8 mouse cellular contexts compared by ENCODE assay signal in genomic region chr12:110992771-110993170, GRCm38 (mm10). TPM values are rescaled to one million over a fixed set of nuclear protein-coding genes. Genes with fewer than 3 reads are reported as not detected.
DNase-seq lines count a peak whose midpoint lies in the region; ATAC-seq lines count a peak whose summit lies in the region.

No protein-coding gene starts in this region.

- H3K36me3 ChIP-seq in lung, embryonic 16.5 days (ENCODE audit: control insufficient read depth, insufficient read depth, low read length) = no peaks in the 10 kb centered on the region
- H3K36me3 ChIP-seq in kidney, embryonic 14.5 days (ENCODE audit: control insufficient read depth, insufficient read depth, low read length) = no peaks in the 10 kb centered on the region
- H3K36me3 ChIP-seq in neural tube, embryonic 12.5 days = no peaks in the 10 kb centered on the region

- ATAC-seq in lung, embryonic 16.5 days (ENCODE audit: low read depth) = no peak
- ATAC-seq in kidney, embryonic 14.5 days (ENCODE audit: low FRiP score, low TSS enrichment) = no peak
- ATAC-seq in neural tube, embryonic 12.5 days (ENCODE audit: low FRiP score, low read depth) = no peak
- ATAC-seq in frontal cortex, adult (ENCODE audit: low TSS enrichment) = no peak

- peak overlapping the region; percentile 86 for H3K27ac ChIP-seq in lung, embryonic 16.5 days (ENCODE audit: low read length)
- 0 out of 2 replicates have a peak overlapping the region, but pooled peaks have one; percentile 48 for H3K27ac ChIP-seq in kidney, embryonic 14.5 days (ENCODE audit: low read depth, low read length)
- no peak overlapping the region for H3K27ac ChIP-seq in neural tube, embryonic 12.5 days

- H3K9ac ChIP-seq in lung, embryonic 16.5 days (ENCODE audit: low read length) = peak overlapping the region; percentile 81; the same call in 1 of the 2 replicates
- peak overlapping the region; percentile 59; the same call in 1 of the 2 replicates for H3K9ac ChIP-seq in kidney, embryonic 14.5 days (ENCODE audit: low read depth, low read length)
- no peak overlapping the region for H3K9ac ChIP-seq in neural tube, embryonic 12.5 days

- peaks cover 10% of the 10 kb centered on the region for H3K4me1 ChIP-seq in lung, embryonic 16.5 days (replicated peaks; ENCODE audit: control insufficient read depth, insufficient read depth, low read length)
- H3K4me1 ChIP-seq in kidney, embryonic 14.5 days (ENCODE audit: control insufficient read depth, insufficient read depth, low read length) = peaks cover 5% of the 10 kb centered on the region; the same call in 1 of the 2 replicates
- H3K4me1 ChIP-seq in neural tube, embryonic 12.5 days = peaks cover 7% of the 10 kb centered on the region; the same call in 1 of the 2 replicates

- intact Hi-C loops in left cerebral cortex, postnatal 10 days (cut with DNase I) = loop anchor here (1.0 kb wide), 1 partner anchor 56 kb away; no protein-coding TSS in a partner anchor
- intact Hi-C loops in left cerebral cortex, postnatal 14 days (cut with DNase I) = loop anchor here (2.0 to 5.0 kb wide), 2 partner anchors 45 to 56 kb away; partner anchors contain the start of gene Rcor1

- H3K4me3 ChIP-seq in lung, embryonic 16.5 days (ENCODE audit: low read length) = peak overlapping the region; percentile 62
- peak overlapping the region; percentile 48; the same call in 1 of the 2 replicates for H3K4me3 ChIP-seq in kidney, embryonic 14.5 days (ENCODE audit: low read length)
- peak overlapping the region; percentile 46 for H3K4me3 ChIP-seq in neural tube, embryonic 12.5 days

- H3K9me3 ChIP-seq in lung, embryonic 16.5 days (ENCODE audit: control insufficient read depth, low read length) = 0 out of 2 replicates have a peak, but pooled peaks cover 2% of the 10 kb centered on the region
- H3K9me3 ChIP-seq in kidney, embryonic 14.5 days (ENCODE audit: control insufficient read depth, low read length) = peaks cover 2% of the 10 kb centered on the region; the same call in 1 of the 2 replicates
- no peaks in the 10 kb centered on the region for H3K9me3 ChIP-seq in neural tube, embryonic 12.5 days

- no peak for DNase-seq in lung, postnatal 25 days (ENCODE audit: low spot score)
- DNase-seq in cerebellum, postnatal 14 days = peak; percentile 49 to 70
- no peak for DNase-seq in left cerebral cortex, postnatal 10 days (ENCODE audit: extremely low spot score in 1 of 2, low spot score in 2 of 2)
- no peak for DNase-seq in left cerebral cortex, postnatal 14 days (ENCODE audit: low spot score in 2 of 2)

- WGBS in lung, embryonic 16.5 days = 76% methylated on average over 12 of the region's 12 CpGs
- WGBS in kidney, embryonic 14.5 days = 72% methylated on average over 12 of the region's 12 CpGs
- 83% methylated on average over 12 of the region's 12 CpGs for WGBS in neural tube, embryonic 12.5 days

- H3K4me2 ChIP-seq in lung, embryonic 16.5 days (ENCODE audit: low read depth, low read length) = peak overlapping the region; percentile 77
- H3K4me2 ChIP-seq in kidney, embryonic 14.5 days (replicated peaks; ENCODE audit: low read depth, low read length) = peak overlapping the region; percentile 50
- H3K4me2 ChIP-seq in neural tube, embryonic 12.5 days (replicated peaks) = peak overlapping the region; percentile 65

- no peaks in the 10 kb centered on the region for H3K27me3 ChIP-seq in lung, embryonic 16.5 days (ENCODE audit: control insufficient read depth, insufficient read depth, low read depth, low read length)
- H3K27me3 ChIP-seq in kidney, embryonic 14.5 days (ENCODE audit: control insufficient read depth, insufficient read depth, low read length) = no peaks in the 10 kb centered on the region
- H3K27me3 ChIP-seq in neural tube, embryonic 12.5 days (replicated peaks) = no peaks in the 10 kb centered on the region

RNA-seq across cellular contexts. Expression of gene Ankrd9, which starts 13.9 kb away (rescaled TPM):
- 11.8 and 13.6 TPM in 2 replicates for polyA plus RNA-seq in lung, embryonic 16.5 days (2015; fragmentation: Nextera tagmentation; extraction: Ambion mirVana)
- 11.0 and 12.4 TPM in 2 replicates for polyA plus RNA-seq in kidney, embryonic 14.5 days (2014; fragmentation: Nextera tagmentation; extraction: Ambion mirVana)
- polyA plus RNA-seq in neural tube, embryonic 12.5 days (2016; fragmentation: Nextera tagmentation; extraction: Ambion mirVana) = 9.5 and 10.5 TPM in 2 replicates
- total RNA-seq in left cerebral cortex, postnatal 10 days (2021) = 1 to 10 TPM; 9.7 to 9.9 TPM
- 10 to 100 TPM; 12.2 to 14.5 TPM for total RNA-seq in left cerebral cortex, postnatal 14 days (2021)

RNA-seq across cellular contexts. Expression of gene Rcor1, which starts 46.4 kb away (rescaled TPM):
- 8.8 and 10.4 TPM in 2 replicates for polyA plus RNA-seq in lung, embryonic 16.5 days (2015; fragmentation: Nextera tagmentation; extraction: Ambion mirVana)
- 15.9 and 17.4 TPM in 2 replicates for polyA plus RNA-seq in kidney, embryonic 14.5 days (2014; fragmentation: Nextera tagmentation; extraction: Ambion mirVana)
- 7.9 and 8.5 TPM in 2 replicates for polyA plus RNA-seq in neural tube, embryonic 12.5 days (2016; fragmentation: Nextera tagmentation; extraction: Ambion mirVana)
- total RNA-seq in left cerebral cortex, postnatal 10 days (2021) = 10 to 100 TPM; 18.0 to 18.3 TPM
- 10 to 100 TPM; 17.9 to 18.8 TPM for total RNA-seq in left cerebral cortex, postnatal 14 days (2021)

Comparison
In these comparisons a context has a peak if more than half of its experiments do, and no peak if none do; other contexts are left out.
1. DNase-seq: peak in cerebellum, postnatal 14 days (2 of 2); none in lung, postnatal 25 days (single experiment), left cerebral cortex, postnatal 10 days (0 of 2) and left cerebral cortex, postnatal 14 days (0 of 2).
2. Peak in every context shown above with its lines, with median percentiles within 50 percentile points of each other: H3K4me2 ChIP-seq and H3K4me3 ChIP-seq.